Mouse (Mus musculus) megakaryocyte, embryonic 14.5 days (primary cell): Measurements from ENCODE around the gene Syt1.

Source experiments
- FLI1 ChIP-seq: IDR thresholded peaks from 2 replicates; pipeline ENCODE4 v1.6.1; 2012; ENCODE audit warnings: low read length, inconsistent platforms, mixed read lengths
- GATA1 ChIP-seq: IDR thresholded peaks from 3 replicates; pipeline ENCODE4 v1.6.1; 2012; ENCODE audit warnings: mixed read lengths, low read length, inconsistent platforms, borderline replicate concordance

GRCm38 (mm10) chr10:108815339-108815738, 195.4 kb downstream of the Syt1 start:
- no peak for TF ChIP-seq GATA1
- no peak for TF ChIP-seq FLI1
